Mouse (Mus musculus) hindbrain, embryonic 10.5 days (tissue): ENCODE data around the gene Zswim1. TPM values are rescaled to one million over a fixed set of nuclear protein-coding genes. Genes with fewer than 3 reads are reported as not detected.
A peak's percentile ranks its signal among the peaks of the same experiment; 100 is the strongest.
"Not testable (repeated sequence)": the region's sequence is repeated elsewhere in the genome, so short reads cannot be mapped to it uniquely, and the experiment has no call there.

Experiments used
- DNase-seq: peaks from one replicate; pipeline ENCODE4 v3.0.0-alpha.2; 2017; ENCODE audit warnings: low spot score
- H3K27ac ChIP-seq: fragments of 300-500 bp; sonication (generic); 2 replicates; pipeline ENCODE4 v1.5.1; 2016; ENCODE audit warnings: mild to moderate bottlenecking, moderate library complexity
- H3K27me3 ChIP-seq: fragments of 300-500 bp; sonication (generic); 2 replicates; pipeline ENCODE4 v1.6.1; 2016; ENCODE audit warnings: mild to moderate bottlenecking; ENCODE audit not compliant: poor library complexity, insufficient read depth, severe bottlenecking
- H3K36me3 ChIP-seq: fragments of 300-500 bp; sonication (generic); 2 replicates; pipeline ENCODE4 v1.6.1; 2016; ENCODE audit warnings: mild to moderate bottlenecking, moderate library complexity
- H3K4me1 ChIP-seq: fragments of 300-500 bp; sonication (generic); replicated peaks from 2 replicates; pipeline ENCODE4 v1.6.1; 2016; ENCODE audit warnings: mild to moderate bottlenecking
- H3K4me3 ChIP-seq: fragments of 300-500 bp; sonication (generic); 2 replicates; pipeline ENCODE4 v1.5.1; 2016; ENCODE audit warnings: mild to moderate bottlenecking, moderate library complexity
- H3K9me3 ChIP-seq: fragments of 300-500 bp; sonication (generic); 2 replicates; pipeline ENCODE4 v1.6.1; 2016; ENCODE audit warnings: mild to moderate bottlenecking, moderate library complexity
- WGBS: fragments of 180-500 bp; shearing (Covaris S2); methylation state at CpG from one replicate; pipeline ENCODE4 v1.1.7; 2016; 5-methylcytosine and 5-hydroxymethylcytosine counted together
- polyA plus RNA-seq: library from polyadenylated mRNA; unstranded; fragments of >200 nt; fragmentation: Nextera tagmentation; extraction: Ambion mirVana; gene quantifications from 2 replicates; pipeline ENCODE4 v1.2.1, GENCODE M21; 2016

Gene Zswim1
- polyA plus RNA-seq, 1 experiment from 2014 or later, result 27.5 TPM

GRCm38 (mm10) chr2:164835164-164835563 lies 12.7 kb downstream of the Zswim1 start:
- H3K4me1 ChIP-seq, result peaks cover 31% of the 10 kb centered on the region
- H3K4me3 ChIP-seq, result peak overlapping the region; percentile 81; the same call in 1 of the 2 replicates
- WGBS, result 93% methylated on average over 4 of the region's 4 CpGs

GRCm38 (mm10) chr2:164845782-164846181 lies 23.3 kb downstream of the Zswim1 start:
- H3K27ac ChIP-seq, result no peak overlapping the region
- DNase-seq, result no peak
- peaks cover 58% of the 10 kb centered on the region for H3K36me3 ChIP-seq
- no peaks in the 10 kb centered on the region for H3K4me1 ChIP-seq
- no peaks in the 10 kb centered on the region for H3K9me3 ChIP-seq
- no peak overlapping the region for H3K4me3 ChIP-seq
- WGBS, result 54% methylated on average over 3 of the region's 3 CpGs
- H3K27me3 ChIP-seq, result no peaks in the 10 kb centered on the region

More at GRCm38 (mm10) chr2:164835164-164835563, 12.7 kb downstream of the Zswim1 start:
- Histone ChIP-seq H3K27ac (no peak overlapping the region), H3K9me3 (no peaks in the 10 kb centered on the region), H3K27me3 (no peaks in the 10 kb centered on the region), H3K36me3 (peaks cover 48% of the 10 kb centered on the region)
- DNase-seq, result no peak

GRCm38 (mm10) chr2:164850061-164850460 lies 27.6 kb downstream of the Zswim1 start:
- Histone ChIP-seq H3K36me3 (peaks cover 47% of the 10 kb centered on the region), H3K4me3 (no peak overlapping the region), H3K4me1 (peaks cover 6% of the 10 kb centered on the region), H3K9me3 (no peaks in the 10 kb centered on the region), H3K27ac (no peak overlapping the region), H3K27me3 (peaks cover 13% of the 10 kb centered on the region; the same call in 1 of the 2 replicates)
- no peak for DNase-seq
- 91% methylated on average over 8 of the region's 8 CpGs for WGBS

GRCm38 (mm10) chr2:164855572-164855971 lies 33.1 kb downstream of the Zswim1 start:
- H3K27me3 ChIP-seq, result peaks cover 59% of the 10 kb centered on the region
- H3K36me3 ChIP-seq, result peaks cover 23% of the 10 kb centered on the region
- 0 out of 2 replicates have a peak overlapping the region, but pooled peaks have one; percentile 66 for H3K4me3 ChIP-seq
- peaks cover 52% of the 10 kb centered on the region for H3K4me1 ChIP-seq
- DNase-seq, H3K27ac ChIP-seq, H3K9me3 ChIP-seq: not testable (repeated sequence)
- 79% methylated on average over 5 of the region's 5 CpGs for WGBS

GRCm38 (mm10) chr2:164856309-164857100 lies 34.0 kb downstream of the Zswim1 start:
- WGBS, result under 1% methylated on average over 42 of the region's 42 CpGs
- Histone ChIP-seq H3K4me3 (peak overlapping the region; percentile 66), H3K27me3 (peaks cover 59% of the 10 kb centered on the region), H3K36me3 (peaks cover 14% of the 10 kb centered on the region), H3K27ac (peak overlapping the region; percentile 85), H3K4me1 (peaks cover 53% of the 10 kb centered on the region), H3K9me3 (no peaks in the 10 kb centered on the region)
- DNase-seq, result peak; percentile 44

GRCm38 (mm10) chr2:164857101-164857821 lies 34.8 kb downstream of the Zswim1 start, which contains the start of gene Pltp:
Pltp (minus strand) TSS chr2:164857711.
- H3K27me3 ChIP-seq, result peaks cover 59% of the 10 kb centered on the region
- H3K36me3 ChIP-seq, result peaks cover 6% of the 10 kb centered on the region
- peak; percentile 83 for DNase-seq
- peaks cover 60% of the 10 kb centered on the region for H3K4me1 ChIP-seq
- WGBS, result under 1% methylated on average over 47 of the region's 47 CpGs
- peak within 1 kb of the TSS; percentile 66 for H3K4me3 ChIP-seq
- no peaks in the 10 kb centered on the region for H3K9me3 ChIP-seq
- H3K27ac ChIP-seq, result peak within 1 kb of the TSS; percentile 85

DNA sequence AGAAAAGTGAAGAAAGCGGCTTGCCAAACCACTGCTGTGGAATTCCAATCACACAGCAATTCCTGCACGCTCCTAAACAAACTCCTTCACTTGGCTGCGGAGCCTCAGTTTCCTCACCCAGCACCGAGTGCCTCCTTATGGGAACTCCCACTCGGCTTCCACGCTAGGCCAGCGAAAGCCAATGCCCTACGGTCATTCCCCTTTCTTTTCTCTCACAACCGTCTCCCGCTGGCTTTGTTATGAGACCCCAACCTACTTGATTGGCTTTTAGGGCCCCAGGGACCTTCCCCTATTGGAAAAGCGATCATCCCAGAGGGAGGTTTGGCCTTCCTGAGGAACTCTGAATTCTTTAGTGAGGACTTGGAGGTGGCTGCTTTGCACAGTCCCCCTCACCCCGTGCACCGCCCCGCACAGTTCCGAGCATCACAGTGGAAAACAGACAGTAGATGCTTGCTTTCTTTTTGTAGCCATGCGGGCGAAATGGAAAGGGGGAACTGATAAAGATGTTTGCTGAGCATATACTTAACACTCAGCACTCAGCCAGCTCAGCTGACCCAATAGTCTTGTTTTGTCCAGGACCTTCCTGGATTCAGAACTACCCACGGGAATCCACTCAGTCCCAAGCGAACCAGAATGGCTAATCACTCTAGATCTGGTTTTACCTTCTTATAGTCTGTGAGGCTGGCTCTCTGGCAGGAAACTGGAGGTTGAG lies 35.5 kb downstream of the Zswim1 start:
- peak overlapping the region; percentile 66 for H3K4me3 ChIP-seq
- H3K9me3 ChIP-seq, result no peaks in the 10 kb centered on the region
- DNase-seq, result no peak
- H3K4me1 ChIP-seq, result peaks cover 62% of the 10 kb centered on the region
- 2% methylated on average over 19 of the region's 19 CpGs for WGBS
- H3K27ac ChIP-seq, result peak overlapping the region; percentile 85
- H3K36me3 ChIP-seq, result no peaks in the 10 kb centered on the region
- H3K27me3 ChIP-seq, result peaks cover 59% of the 10 kb centered on the region

GRCm38 (mm10) chr2:164859155-164859554 lies 36.7 kb downstream of the Zswim1 start:
- 49% methylated on average over 2 of the region's 2 CpGs for WGBS
- Histone ChIP-seq H3K4me3 (no peak overlapping the region), H3K9me3 (no peaks in the 10 kb centered on the region), H3K4me1 (peaks cover 62% of the 10 kb centered on the region), H3K27me3 (peaks cover 54% of the 10 kb centered on the region), H3K36me3 (no peaks in the 10 kb centered on the region), H3K27ac (no peak overlapping the region)
- DNase-seq, result no peak

GRCm38 (mm10) chr2:164859640-164860432 lies 37.4 kb downstream of the Zswim1 start:
- H3K36me3 ChIP-seq, result no peaks in the 10 kb centered on the region
- no peak for DNase-seq
- no peak overlapping the region for H3K27ac ChIP-seq
- no peaks in the 10 kb centered on the region for H3K9me3 ChIP-seq
- WGBS, result 58% methylated on average over 9 of the region's 9 CpGs
- H3K27me3 ChIP-seq, result peaks cover 49% of the 10 kb centered on the region
- peaks cover 58% of the 10 kb centered on the region for H3K4me1 ChIP-seq
- no peak overlapping the region for H3K4me3 ChIP-seq

GRCm38 (mm10) chr2:164861094-164861493 lies 38.6 kb downstream of the Zswim1 start:
- peaks cover 38% of the 10 kb centered on the region for H3K27me3 ChIP-seq
- no peaks in the 10 kb centered on the region for H3K36me3 ChIP-seq
- no peak overlapping the region for H3K4me3 ChIP-seq
- H3K4me1 ChIP-seq, result peaks cover 47% of the 10 kb centered on the region
- 76% methylated on average over 4 of the region's 4 CpGs for WGBS
- no peaks in the 10 kb centered on the region for H3K9me3 ChIP-seq
- no peak for DNase-seq
- no peak overlapping the region for H3K27ac ChIP-seq

GRCm38 (mm10) chr2:164862179-164862861 lies 39.8 kb downstream of the Zswim1 start:
- H3K9me3 ChIP-seq, result peaks cover under 1% of the 10 kb centered on the region; the same call in 1 of the 2 replicates
- H3K4me3 ChIP-seq, result no peak overlapping the region
- WGBS, result 58% methylated on average over 9 of the region's 9 CpGs
- peak; percentile 59 for DNase-seq
- H3K36me3 ChIP-seq, result no peaks in the 10 kb centered on the region
- peaks cover 26% of the 10 kb centered on the region for H3K27me3 ChIP-seq
- H3K27ac ChIP-seq, result no peak overlapping the region
- H3K4me1 ChIP-seq, result peaks cover 37% of the 10 kb centered on the region
